Mouse (Mus musculus) embryo, embryonic 9.5 days (tissue): ENCODE results near the gene Zfp747.

ENCODE experiments used
- DNase-seq: peaks from one replicate; pipeline ENCODE4 v3.0.0-alpha.2; 2017; ENCODE audit errors: extremely low spot score

Gene Zfp747

GRCm38 (mm10) chr7:127335604-127336003 lies 40.2 kb downstream of the Zfp747 start:
- DNase-seq: no peak

DNA sequence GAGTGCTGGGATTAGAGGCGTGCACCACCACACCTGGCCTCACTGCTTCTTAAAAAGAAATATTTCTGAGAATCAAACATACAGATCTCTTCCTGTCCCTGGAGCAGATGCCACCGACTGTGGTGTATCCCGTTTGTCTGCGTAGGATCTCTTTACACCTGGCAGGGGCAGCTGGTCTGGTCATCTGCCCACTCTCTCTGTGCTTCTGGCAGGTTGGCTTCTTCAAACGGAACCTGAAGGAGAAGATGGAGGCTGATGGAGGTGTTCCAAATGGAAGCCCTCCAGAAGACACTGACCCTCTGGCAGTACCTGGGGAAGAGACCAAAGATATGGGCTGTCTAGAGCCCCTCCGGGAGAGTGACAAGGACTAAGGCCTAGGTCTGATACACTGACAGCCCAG lies 42.6 kb downstream of the Zfp747 start:
- DNase-seq: no peak

- no peak for DNase-seq
These were observed 49.2 kb downstream of the Zfp747 start for GRCm38 (mm10) chr7:127326685-127327084.

DNA sequence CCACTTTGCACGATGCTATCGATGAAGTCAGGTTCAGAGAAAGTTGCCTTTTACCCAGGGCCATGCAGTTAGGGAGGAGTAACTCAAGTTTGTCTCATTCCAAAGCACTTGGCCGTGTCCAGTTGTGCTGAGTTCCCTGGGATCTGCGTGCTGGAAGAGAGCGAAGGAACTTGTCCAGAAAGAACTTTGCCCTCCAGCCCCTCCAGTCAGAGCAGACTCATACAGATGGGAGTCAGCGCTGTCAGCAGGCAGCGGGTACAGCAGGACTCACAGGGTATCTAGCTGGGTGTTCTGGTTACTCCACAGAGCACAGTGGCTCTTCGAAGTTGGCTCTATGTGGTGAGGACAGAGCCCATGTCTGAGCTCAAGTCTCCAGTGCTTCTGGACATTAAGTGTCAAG lies 50.3 kb downstream of the Zfp747 start:
- no peak for DNase-seq

DNA sequence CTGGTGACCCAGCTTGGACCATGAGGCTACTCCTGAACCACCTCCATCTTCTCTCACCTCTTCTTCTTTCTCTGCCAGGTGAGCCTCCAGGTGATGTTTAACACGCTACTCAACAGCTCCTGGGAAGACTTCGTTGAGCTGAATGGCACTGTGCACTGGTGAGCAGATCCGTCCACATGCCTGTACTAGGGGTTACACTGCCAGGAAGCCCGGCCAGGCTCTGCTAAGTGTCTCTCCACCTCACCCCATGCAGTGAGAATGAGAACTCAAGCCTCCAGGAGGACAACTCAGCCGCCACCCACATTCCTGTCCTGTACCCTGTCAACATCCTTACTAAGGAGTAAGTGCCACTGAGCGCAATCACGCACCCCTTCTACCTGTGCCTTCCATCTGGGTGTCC lies 50.9 kb downstream of the Zfp747 start:
- DNase-seq: no peak
